Mouse (Mus musculus) MEL (cell line): ENCODE results near the gene Nat10. TPM values are rescaled to one million over a fixed set of nuclear protein-coding genes. Genes with fewer than 3 reads are reported as not detected.

ENCODE experiments used
- DNase-seq: peaks from one replicate; pipeline ENCODE4 v3.0.0; 2011; ENCODE audit warnings: low read depth, low spot score
- H3K27ac ChIP-seq: 2 replicates; pipeline ENCODE4 v1.5.1; 2012; ENCODE audit warnings: low read depth, mild to moderate bottlenecking, control low read depth, low read length, moderate library complexity; ENCODE audit not compliant: control insufficient read depth
- H3K27me3 ChIP-seq, 2 experiments: fragments of 150-350 bp in 1 of 2; sonication (generic) in 1 of 2; 2 replicates each; pipeline ENCODE4 v1.6.1; 2012; ENCODE audit warnings: low read length in 2 of 2, mild to moderate bottlenecking in 2 of 2, improper control_type of control experiment in 1 of 2, moderate library complexity in 1 of 2; ENCODE audit not compliant: insufficient read depth in 2 of 2, control insufficient read depth in 1 of 2
- H3K36me3 ChIP-seq, 2 experiments: 2 replicates each; pipeline ENCODE4 v1.6.1; 2012 to 2014; ENCODE audit warnings: low read length in 2 of 2, improper control_type of control experiment in 1 of 2, inconsistent platforms in 1 of 2, mild to moderate bottlenecking in 1 of 2; ENCODE audit not compliant: insufficient read depth in 2 of 2, control insufficient read depth in 1 of 2
- H3K4me1 ChIP-seq, 2 experiments: fragments of 150-350 bp in 1 of 2; sonication (generic) in 1 of 2; 2 replicates each; pipeline ENCODE4 v1.6.1; 2012; ENCODE audit warnings: low read length in 2 of 2, improper control_type of control experiment in 1 of 2, mild to moderate bottlenecking in 1 of 2; ENCODE audit not compliant: insufficient read depth in 2 of 2, control insufficient read depth in 1 of 2
- H3K4me3 ChIP-seq, 2 experiments: fragments of 150-350 bp in 1 of 2; sonication (generic) in 1 of 2; 2 replicates each; pipeline ENCODE4 v1.5.1; 2012; ENCODE audit warnings: low read depth in 2 of 2, low read length in 2 of 2, mild to moderate bottlenecking in 2 of 2, moderate library complexity in 2 of 2, control low read depth in 1 of 2, improper control_type of control experiment in 1 of 2; ENCODE audit not compliant: control insufficient read depth in 1 of 2, insufficient read depth in 1 of 2
- H3K79me2 ChIP-seq: 2 replicates; pipeline ENCODE4 v1.6.1; 2012; ENCODE audit warnings: mild to moderate bottlenecking, low read length, moderate library complexity; ENCODE audit not compliant: control insufficient read depth, poor library complexity, insufficient read depth
- H3K9ac ChIP-seq: 2 replicates; pipeline ENCODE4 v1.6.1; 2012; ENCODE audit warnings: low read depth, mild to moderate bottlenecking, control low read depth, low read length, moderate library complexity; ENCODE audit not compliant: control insufficient read depth, poor library complexity, severe bottlenecking
- H3K9me3 ChIP-seq: fragments of 150-350 bp; sonication (generic); replicated peaks from 2 replicates; pipeline ENCODE4 v1.6.1; 2012; ENCODE audit warnings: mild to moderate bottlenecking, low read length, improper control_type of control experiment, moderate library complexity; ENCODE audit not compliant: insufficient read depth
- BHLHE40 ChIP-seq: IDR thresholded peaks from 2 replicates; pipeline ENCODE4 v1.6.1; 2012; ENCODE audit warnings: low read depth, mild to moderate bottlenecking, inconsistent platforms, low read length, improper control_type of control experiment, borderline replicate concordance
- CHD1 ChIP-seq: IDR thresholded peaks from 2 replicates; pipeline ENCODE4 v1.6.1; 2012; ENCODE audit warnings: low read depth, mild to moderate bottlenecking, inconsistent platforms, low read length, improper control_type of control experiment
- CHD2 ChIP-seq: IDR thresholded peaks from 2 replicates; pipeline ENCODE4 v1.6.1; 2011; ENCODE audit warnings: low read length, improper control_type of control experiment
- CTCF ChIP-seq, 3 experiments: IDR thresholded peaks in 2 of 3; conservative IDR thresholded peaks in 1 of 3; 2 replicates each; pipeline ENCODE4 v1.5.1; 2011 to 2012; ENCODE audit warnings: low read length in 3 of 3, low read depth in 2 of 3, mild to moderate bottlenecking in 2 of 3, improper control_type of control experiment in 1 of 3, inconsistent platforms in 1 of 3, mixed read lengths in 1 of 3, moderate library complexity in 1 of 3; ENCODE audit not compliant: control insufficient read depth in 1 of 3, insufficient read depth in 1 of 3, poor library complexity in 1 of 3, severe bottlenecking in 1 of 3
- E2F4 ChIP-seq: IDR thresholded peaks from 2 replicates; pipeline ENCODE4 v1.6.1; 2011; ENCODE audit warnings: low read depth, low read length, improper control_type of control experiment, borderline replicate concordance
- ELF1 ChIP-seq: IDR thresholded peaks from 2 replicates; pipeline ENCODE4 v1.6.1; 2014; ENCODE audit warnings: low read depth, mild to moderate bottlenecking, inconsistent platforms, low read length, improper control_type of control experiment, moderate library complexity
- EP300 ChIP-seq, 2 experiments: IDR thresholded peaks; 2 replicates each; pipeline ENCODE4 v1.6.1; 2011; ENCODE audit warnings: improper control_type of control experiment in 2 of 2, low read length in 2 of 2, low read depth in 1 of 2, mild to moderate bottlenecking in 1 of 2
- ETS1 ChIP-seq: IDR thresholded peaks from 2 replicates; pipeline ENCODE4 v1.6.1; 2012; ENCODE audit warnings: low read depth, mild to moderate bottlenecking, inconsistent platforms, low read length, improper control_type of control experiment, moderate library complexity
- GATA1 ChIP-seq: IDR thresholded peaks from 2 replicates; pipeline ENCODE4 v1.6.1; 2011; ENCODE audit warnings: low read depth, low read length, improper control_type of control experiment
- JUND ChIP-seq: IDR thresholded peaks from 2 replicates; pipeline ENCODE4 v1.6.1; 2011; ENCODE audit warnings: low read depth, mild to moderate bottlenecking, improper control_type of control experiment, low read length
- KAT2A ChIP-seq: conservative IDR thresholded peaks from 2 replicates; pipeline ENCODE4 v1.6.1; 2012; ENCODE audit warnings: low read depth, low read length, improper control_type of control experiment, inconsistent platforms
- MAFK ChIP-seq: IDR thresholded peaks from 2 replicates; pipeline ENCODE4 v1.6.1; 2011; ENCODE audit warnings: low read depth, mild to moderate bottlenecking, low read length, improper control_type of control experiment, borderline replicate concordance
- MAZ ChIP-seq: IDR thresholded peaks from 2 replicates; pipeline ENCODE4 v1.6.1; 2012; ENCODE audit warnings: low read depth, mild to moderate bottlenecking, inconsistent platforms, low read length, improper control_type of control experiment
- MEF2A ChIP-seq: IDR thresholded peaks from 2 replicates; pipeline ENCODE4 v1.6.1; 2014; ENCODE audit warnings: low read depth, mild to moderate bottlenecking, inconsistent platforms, low read length, improper control_type of control experiment; ENCODE audit not compliant: poor library complexity, insufficient replicate concordance, severe bottlenecking; ENCODE audit errors: extremely low read depth
- MXI1 ChIP-seq: IDR thresholded peaks from 2 replicates; pipeline ENCODE4 v1.6.1; 2011; ENCODE audit warnings: mild to moderate bottlenecking, low read depth, low read length, improper control_type of control experiment
- NELFE ChIP-seq: IDR thresholded peaks from 2 replicates; pipeline ENCODE4 v1.6.1; 2011; ENCODE audit warnings: low read depth, low read length, improper control_type of control experiment
- POLR2A ChIP-seq, 2 experiments: IDR thresholded peaks; 2 replicates each; pipeline ENCODE4 v1.6.1; 2011 to 2012; ENCODE audit warnings: low read length in 2 of 2, mild to moderate bottlenecking in 2 of 2, control low read depth in 1 of 2, improper control_type of control experiment in 1 of 2, low read depth in 1 of 2, moderate library complexity in 1 of 2; ENCODE audit not compliant: control insufficient read depth in 1 of 2, insufficient read depth in 1 of 2, poor library complexity in 1 of 2
- POLR2AphosphoS2 ChIP-seq: IDR thresholded peaks from 2 replicates; pipeline ENCODE4 v1.6.1; 2011; ENCODE audit warnings: low read length, improper control_type of control experiment
- RAD21 ChIP-seq: IDR thresholded peaks from 2 replicates; pipeline ENCODE4 v1.6.1; 2011; ENCODE audit warnings: mild to moderate bottlenecking, low read depth, low read length, improper control_type of control experiment
- RCOR1 ChIP-seq: IDR thresholded peaks from 2 replicates; pipeline ENCODE4 v1.6.1; 2012; ENCODE audit warnings: low read depth, mild to moderate bottlenecking, inconsistent platforms, low read length, improper control_type of control experiment
- SIN3A ChIP-seq: IDR thresholded peaks from 2 replicates; pipeline ENCODE4 v1.6.1; 2012; ENCODE audit warnings: low read length, improper control_type of control experiment, inconsistent platforms
- SMC3 ChIP-seq: IDR thresholded peaks from 2 replicates; pipeline ENCODE4 v1.6.1; 2011; ENCODE audit warnings: low read depth, low read length, improper control_type of control experiment
- TAL1 ChIP-seq: IDR thresholded peaks from 2 replicates; pipeline ENCODE4 v1.6.1; 2012; ENCODE audit warnings: mild to moderate bottlenecking, inconsistent platforms, low read length, moderate library complexity, mixed read lengths
- TBP ChIP-seq: IDR thresholded peaks from 2 replicates; pipeline ENCODE4 v1.8.0; 2011; ENCODE audit warnings: low read depth, low read length, improper control_type of control experiment
- TCF12 ChIP-seq: IDR thresholded peaks from 2 replicates; pipeline ENCODE4 v1.6.1; 2014; ENCODE audit warnings: low read depth, mild to moderate bottlenecking, inconsistent platforms, low read length, improper control_type of control experiment, moderate library complexity
- USF1 ChIP-seq: IDR thresholded peaks from 2 replicates; pipeline ENCODE4 v1.6.1; 2014; ENCODE audit warnings: low read depth, mild to moderate bottlenecking, inconsistent platforms, low read length, improper control_type of control experiment, moderate library complexity
- USF2 ChIP-seq, 2 experiments: IDR thresholded peaks; 2 replicates each; pipeline ENCODE4 v1.6.1; 2011 to 2012; ENCODE audit warnings: improper control_type of control experiment in 2 of 2, low read length in 2 of 2, borderline replicate concordance in 1 of 2, inconsistent platforms in 1 of 2, low read depth in 1 of 2, mild to moderate bottlenecking in 1 of 2; ENCODE audit not compliant: insufficient read depth in 1 of 2
- ZKSCAN1 ChIP-seq: IDR thresholded peaks from 2 replicates; pipeline ENCODE4 v1.6.1; 2012; ENCODE audit warnings: low read depth, mild to moderate bottlenecking, inconsistent platforms, low read length, improper control_type of control experiment, moderate library complexity
- ZNF384 ChIP-seq: IDR thresholded peaks from 2 replicates; pipeline ENCODE4 v1.6.1; 2012; ENCODE audit warnings: low read depth, mild to moderate bottlenecking, inconsistent platforms, low read length, improper control_type of control experiment
- polyA plus RNA-seq, 2 experiments: library from polyadenylated mRNA; stranded (reverse) in 1 of 2; unstranded in 1 of 2; fragments of >175 nt in 1 of 2; fragments of >200 nt in 1 of 2; gene quantifications; 2 replicates each; pipeline versions ENCODE4 v1.2.1 to v1.2.4; 2012; ENCODE audit warnings: low replicate concordance in 2 of 2, low read depth in 1 of 2; ENCODE audit not compliant: insufficient read length in 2 of 2, insufficient read depth in 1 of 2, missing spikeins in 1 of 2
- total RNA-seq: library from RNA; depleted of rRNA; stranded (reverse); fragments of 300-350 nt; gene quantifications from 2 replicates; pipeline ENCODE4 v1.2.3, GENCODE M21; 2012

Gene Nat10
- total and polyA plus RNA-seq, 3 experiments, result 74.7 to 107 TPM; not detected in 1

DNA sequence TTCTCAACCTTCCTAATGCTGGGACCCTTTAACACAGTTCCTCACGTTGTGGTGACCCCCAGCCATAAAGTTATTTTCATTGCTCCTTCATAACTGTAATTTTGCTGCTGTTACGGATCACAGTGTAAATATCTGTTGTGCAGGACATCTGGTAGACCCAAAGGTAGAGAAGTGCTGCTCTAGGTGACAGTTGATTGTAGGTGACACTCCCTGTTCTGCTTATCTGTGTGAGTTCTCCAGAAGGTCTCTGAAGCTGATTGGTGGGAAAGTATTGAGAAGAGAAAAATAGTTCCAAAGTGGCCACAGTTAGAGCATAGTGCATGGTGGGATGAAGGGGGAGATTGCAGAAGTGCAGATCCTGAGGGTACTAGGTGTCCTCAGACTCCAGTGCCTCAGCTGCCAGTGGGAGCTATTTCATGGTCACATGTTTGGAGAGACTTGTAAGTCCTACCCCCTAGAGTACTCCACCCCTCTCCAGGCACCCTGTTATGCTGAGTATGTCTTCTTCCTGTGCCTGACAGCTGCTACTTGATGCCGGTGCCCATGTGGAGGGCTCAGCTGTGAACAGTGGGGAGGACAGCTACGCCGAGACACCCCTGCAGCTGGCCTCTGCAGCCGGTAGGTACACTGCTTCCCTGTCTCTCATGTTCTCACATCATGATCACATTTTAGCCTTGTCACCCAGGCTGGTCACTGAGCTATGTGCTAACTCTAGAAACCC is 53.9 kb downstream of the Nat10 start:
- TF ChIP-seq MAFK (no peak), BHLHE40 (no peak), POLR2AphosphoS2 (no peak), ZNF384 (no peak), RCOR1 (no peak), TBP (no peak), USF1 (0 out of 2 replicates have a peak, but pooled peaks have one; percentile 23), MEF2A (no peak), ETS1 (0 out of 2 replicates have a peak, but pooled peaks have one; percentile 25), EP300 (IDR thresholded peaks at IDR 0.05; ENCODE audit: low read depth in 1 of 2, low read length in 2 of 2) (peak in 1 of 2 experiments; percentile 44; a peak in 2 of 4 replicates)
- Histone ChIP-seq H3K9ac (no peak overlapping the region), H3K36me3 (peaks cover 0 to 9% of the 10 kb centered on the region in 2 experiments; a peak in 2 of 4 replicates), H3K27ac (no peak overlapping the region), H3K4me1 (peaks cover 0 to 18% of the 10 kb centered on the region in 2 experiments; a peak in 3 of 4 replicates), H3K4me3 (no peak overlapping the region), H3K27me3 (no peaks in the 10 kb centered on the region), H3K79me2 (no peaks in the 10 kb centered on the region), H3K9me3 (no peaks in the 10 kb centered on the region)
- DNase-seq, result peak; percentile 62

GRCm38 (mm10) chr2:103706226-103706625 is 54.8 kb downstream of the Nat10 start:
- Histone ChIP-seq H3K27ac (no peak overlapping the region), H3K4me3 (no peak overlapping the region), H3K9ac (no peak overlapping the region), H3K4me1 (peaks cover 0 to 18% of the 10 kb centered on the region in 2 experiments; a peak in 3 of 4 replicates), H3K36me3 (peaks cover 0 to 9% of the 10 kb centered on the region in 2 experiments; a peak in 2 of 4 replicates), H3K9me3 (no peaks in the 10 kb centered on the region), H3K79me2 (no peaks in the 10 kb centered on the region), H3K27me3 (no peaks in the 10 kb centered on the region)
- peak; percentile 51 for DNase-seq
- TF ChIP-seq KAT2A, result no peak
- no peak for TF ChIP-seq CHD2
- peak; percentile 3; the same call in 1 of the 2 replicates for TF ChIP-seq RAD21
- TF ChIP-seq SIN3A, result no peak
- no peak for TF ChIP-seq TCF12
- TF ChIP-seq TAL1, result no peak
- no peak for TF ChIP-seq ZNF384
- TF ChIP-seq GATA1, result no peak
- no peak for TF ChIP-seq USF1
- 0 out of 6 replicates have a peak, but pooled peaks of 2 of the 3 experiments have one; percentile 8 to 11 for TF ChIP-seq CTCF (IDR thresholded peaks at IDR 0.05 in 2 of 3, conservative IDR thresholded peaks at IDR 0.05 in 1 of 3; ENCODE audit: control insufficient read depth in 1 of 3, insufficient read depth in 1 of 3, low read depth in 2 of 3, low read length in 3 of 3, poor library complexity in 1 of 3, severe bottlenecking in 1 of 3)
- TF ChIP-seq JUND, result no peak
- TF ChIP-seq SMC3, result peak; percentile 42
- TF ChIP-seq MAZ, result no peak
- TF ChIP-seq MXI1, result no peak
- TF ChIP-seq E2F4, result no peak
- TF ChIP-seq POLR2A (IDR thresholded peaks at IDR 0.05; ENCODE audit: control insufficient read depth in 1 of 2, insufficient read depth in 1 of 2, low read depth in 1 of 2, low read length in 2 of 2, poor library complexity in 1 of 2), result no peak
- TF ChIP-seq NELFE, result no peak
- no peak for TF ChIP-seq TBP
- no peak for TF ChIP-seq USF2 (IDR thresholded peaks at IDR 0.05; ENCODE audit: borderline replicate concordance in 1 of 2, insufficient read depth in 1 of 2, low read depth in 1 of 2, low read length in 2 of 2)
- no peak for TF ChIP-seq CHD1
- TF ChIP-seq MEF2A, result no peak
- TF ChIP-seq ZKSCAN1, result no peak
- TF ChIP-seq ELF1, result no peak
- peak; percentile 48; the same call in 1 of the 2 replicates for TF ChIP-seq ETS1
